Comparison of ENCODE assay signal across 16 mouse cellular contexts in the genomic region with DNA sequence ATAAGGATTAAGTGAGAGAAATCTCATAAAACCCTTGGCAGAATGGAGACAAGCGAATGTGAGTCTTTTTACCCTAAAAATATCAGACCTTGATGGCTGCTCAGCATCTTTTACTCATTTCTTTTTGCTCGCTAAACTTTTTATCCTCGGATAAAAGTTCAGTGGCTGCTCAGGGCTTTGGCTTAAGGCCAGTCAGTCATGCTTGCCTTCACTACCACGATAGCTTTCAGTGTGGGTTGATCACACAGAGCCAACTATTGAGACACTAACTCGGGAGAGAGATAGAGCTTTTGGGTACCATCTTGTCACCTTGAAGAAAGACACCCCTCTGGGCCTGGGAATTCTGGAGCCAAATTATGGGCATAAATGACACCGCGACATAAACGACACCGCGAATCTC.
"Had no signal": no experiment of that assay in that cellular context is flagged by ENCODE, and none has a peak within 500 bp of the region (broad histone marks: within the 10 kb centered on the region; RNA-seq: fewer than 3 reads in every experiment).

No protein-coding gene starts in this region.

- H3K27me3 ChIP-seq: lung, embryonic 15.5 days; megakaryocyte, embryonic 14.5 days; midbrain, embryonic 13.5 days; midbrain, embryonic 15.5 days; neural tube, embryonic 12.5 days; stomach, embryonic 15.5 days had no signal

- DNase-seq: lung, adult 2 months; lung, postnatal 14 days; lung, postnatal 36 days; right cerebral cortex, postnatal 14 days; thymus, adult 2 months; thymus, postnatal 36 days had no signal

- H3K9ac ChIP-seq: lung, embryonic 15.5 days; midbrain, embryonic 13.5 days; midbrain, embryonic 15.5 days; neural tube, embryonic 12.5 days; stomach, embryonic 15.5 days had no signal

- H3K4me3 ChIP-seq: lung, embryonic 15.5 days; megakaryocyte, embryonic 14.5 days; midbrain, embryonic 13.5 days; midbrain, embryonic 15.5 days; neural tube, embryonic 12.5 days; stomach, embryonic 15.5 days had no signal

- H3K9me3 ChIP-seq: lung, embryonic 15.5 days; megakaryocyte, embryonic 14.5 days; midbrain, embryonic 13.5 days; midbrain, embryonic 15.5 days; neural tube, embryonic 12.5 days; stomach, embryonic 15.5 days had no signal

- ATAC-seq: lung, postnatal 0 days; midbrain, embryonic 13.5 days; midbrain, embryonic 15.5 days had no signal

- H3K4me2 ChIP-seq: lung, embryonic 15.5 days; midbrain, embryonic 11.5 days; midbrain, embryonic 13.5 days; midbrain, embryonic 15.5 days; neural tube, embryonic 12.5 days; stomach, embryonic 15.5 days had no signal

- H3K36me3 ChIP-seq: lung, embryonic 15.5 days; midbrain, embryonic 13.5 days; midbrain, embryonic 15.5 days; neural tube, embryonic 12.5 days; stomach, embryonic 15.5 days had no signal

- H3K27ac ChIP-seq: lung, embryonic 15.5 days; macrophage; midbrain, embryonic 13.5 days; midbrain, embryonic 15.5 days; neural tube, embryonic 12.5 days; stomach, embryonic 15.5 days; stomach, postnatal 0 days had no signal
